Mouse (Mus musculus) stomach, embryonic 16.5 days (tissue): ENCODE measurements at regions not wholly inside any gene's neighbourhood (a gene's known extent, or its start where the extent isn't known, plus 50 kb on each side); places are given as distances from the start of the nearest gene placed in this dataset.
A peak's percentile ranks its signal among the peaks of the same experiment; 100 is the strongest.

ENCODE experiments used
- ATAC-seq: fragments of 200-750 bp; cut with Nextera tagmentation; 2 replicates; pipeline ENCODE4 v1.8.0; 2017; ENCODE audit warnings: moderate number of reproducible peaks, moderate TSS enrichment; ENCODE audit not compliant: insufficient read depth, low FRiP score
- H3K27ac ChIP-seq: fragments of 300-500 bp; sonication (generic); 2 replicates; pipeline ENCODE4 v1.5.1; 2014; ENCODE audit warnings: low read length
- H3K27me3 ChIP-seq: fragments of 300-500 bp; sonication (generic); 2 replicates; pipeline ENCODE4 v1.6.1; 2014; ENCODE audit warnings: low read length, control low read depth, mixed read lengths; ENCODE audit not compliant: control insufficient read depth, insufficient read depth
- H3K36me3 ChIP-seq: fragments of 300-500 bp; sonication (generic); 2 replicates; pipeline ENCODE4 v1.6.1; 2014; ENCODE audit warnings: low read length; ENCODE audit not compliant: control insufficient read depth, insufficient read depth
- H3K4me1 ChIP-seq: fragments of 300-500 bp; sonication (generic); 2 replicates; pipeline ENCODE4 v1.6.1; 2014; ENCODE audit warnings: low read length, control low read depth, mixed read lengths; ENCODE audit not compliant: control insufficient read depth, insufficient read depth
- H3K4me2 ChIP-seq: fragments of 300-500 bp; sonication (generic); 2 replicates; pipeline ENCODE4 v1.6.1; 2014; ENCODE audit warnings: low read depth, low read length, mixed read lengths
- H3K4me3 ChIP-seq: fragments of 300-500 bp; sonication (generic); replicated peaks from 2 replicates; pipeline ENCODE4 v1.5.1; 2014; ENCODE audit warnings: mild to moderate bottlenecking, low read length
- H3K9ac ChIP-seq: fragments of 300-500 bp; sonication (generic); 2 replicates; pipeline ENCODE4 v1.6.1; 2014; ENCODE audit warnings: low read length
- H3K9me3 ChIP-seq: fragments of 300-500 bp; sonication (generic); replicated peaks from 2 replicates; pipeline ENCODE4 v1.6.1; 2016; ENCODE audit warnings: low read length, control low read depth; ENCODE audit not compliant: control insufficient read depth
- WGBS: fragments of 180-500 bp; shearing (Covaris S2); extraction: QIAGEN DNeasy Blood & Tissue Kit; methylation state at CpG from one replicate; pipeline ENCODE4 v1.1.7; 2014; 5-methylcytosine and 5-hydroxymethylcytosine counted together

DNA sequence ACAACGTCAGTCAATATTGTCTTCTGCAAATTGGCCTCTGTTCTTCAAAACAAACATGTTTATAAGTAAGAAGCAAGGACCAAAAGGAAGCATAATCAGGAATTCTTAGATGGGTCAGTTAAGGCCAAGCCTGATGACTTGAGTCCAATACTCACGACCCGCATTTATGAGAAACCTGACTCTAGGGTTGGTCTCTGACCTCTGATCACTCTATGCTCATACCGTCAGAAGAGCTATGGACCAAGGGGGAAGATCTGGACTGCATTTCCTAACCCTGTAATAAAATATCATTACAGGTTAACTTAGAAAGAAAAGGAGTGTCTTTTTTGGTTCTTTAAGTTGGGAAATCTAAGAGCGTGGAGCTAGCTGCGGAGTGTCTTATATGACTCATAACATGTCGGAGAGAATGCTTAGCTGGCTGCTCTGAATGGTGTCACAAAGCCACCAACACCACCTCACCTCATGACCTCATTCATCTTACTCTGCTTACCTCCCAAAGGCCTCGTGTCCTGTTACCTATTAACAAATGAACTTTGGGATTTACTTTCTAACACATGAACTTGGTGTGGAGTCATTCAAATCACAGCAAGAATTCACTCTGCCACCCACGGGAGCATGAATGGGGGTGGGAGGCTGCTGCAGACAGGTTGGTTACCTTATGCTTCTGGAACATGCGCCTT is 170.3 kb downstream of the Cd83 start:
- WGBS = 73% methylated on average over 10 of the region's 10 CpGs
- H3K27ac ChIP-seq = no peak overlapping the region
- no peaks in the 10 kb centered on the region for H3K9me3 ChIP-seq
- H3K36me3 ChIP-seq = no peaks in the 10 kb centered on the region
- H3K4me1 ChIP-seq = no peaks in the 10 kb centered on the region
- no peak for ATAC-seq
- H3K9ac ChIP-seq = no peak overlapping the region
- H3K27me3 ChIP-seq = no peaks in the 10 kb centered on the region
- H3K4me3 ChIP-seq = no peak overlapping the region
- H3K4me2 ChIP-seq = no peak overlapping the region

- Histone ChIP-seq H3K27ac (no peak overlapping the region), H3K4me3 (no peak overlapping the region), H3K36me3 (no peaks in the 10 kb centered on the region), H3K4me2 (no peak overlapping the region), H3K9ac (no peak overlapping the region), H3K4me1 (no peaks in the 10 kb centered on the region), H3K9me3 (no peaks in the 10 kb centered on the region), H3K27me3 (no peaks in the 10 kb centered on the region)
- ATAC-seq = no peak
- WGBS = 83% methylated on average over 2 of the region's 2 CpGs
These were observed 172.5 kb downstream of the Cd83 start for GRCm38 (mm10) chr13:43957046-43957445.

- Histone ChIP-seq H3K4me3 (no peak overlapping the region), H3K9ac (no peak overlapping the region), H3K4me1 (no peaks in the 10 kb centered on the region), H3K27me3 (no peaks in the 10 kb centered on the region), H3K36me3 (no peaks in the 10 kb centered on the region), H3K9me3 (no peaks in the 10 kb centered on the region), H3K27ac (no peak overlapping the region), H3K4me2 (no peak overlapping the region)
- ATAC-seq = no peak
- WGBS = 59% methylated on average over 9 of the region's 9 CpGs
These were observed 174.6 kb downstream of the Cd83 start for GRCm38 (mm10) chr13:43959121-43959572.

DNA sequence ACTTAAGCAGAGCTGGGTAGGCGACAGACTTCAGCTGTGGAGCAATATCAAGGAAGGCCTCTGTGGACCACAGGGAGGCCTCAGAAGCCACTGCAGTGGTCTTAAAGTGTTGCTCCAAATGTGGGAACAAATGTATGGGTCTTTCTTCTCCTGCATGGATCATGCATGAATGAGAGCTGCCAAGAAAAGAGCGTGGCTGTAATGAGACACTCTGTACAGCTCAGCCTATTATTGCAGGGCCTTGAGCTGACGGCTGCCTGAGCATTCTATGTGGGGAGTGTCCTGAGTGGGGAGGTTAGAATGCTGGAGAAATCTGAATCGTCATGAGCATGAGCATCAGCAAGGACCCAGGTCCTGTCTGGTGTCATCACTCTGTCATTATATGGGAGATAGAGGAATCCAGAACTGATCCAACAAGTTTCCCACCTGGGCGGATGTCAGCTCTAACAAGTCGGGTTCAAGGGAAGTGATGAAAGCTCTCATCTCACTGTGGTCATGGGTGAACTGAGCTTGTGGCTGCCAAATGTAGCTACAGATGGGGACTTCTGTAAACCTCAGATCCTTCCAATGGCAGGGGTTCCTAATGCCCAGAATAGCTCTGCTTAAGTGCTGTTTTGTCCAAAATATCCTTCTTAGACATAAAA is 176.6 kb downstream of the Cd83 start:
- Histone ChIP-seq H3K4me2 (no peak overlapping the region), H3K4me3 (no peak overlapping the region), H3K4me1 (no peaks in the 10 kb centered on the region), H3K9ac (no peak overlapping the region), H3K9me3 (no peaks in the 10 kb centered on the region), H3K27me3 (no peaks in the 10 kb centered on the region), H3K36me3 (no peaks in the 10 kb centered on the region), H3K27ac (no peak overlapping the region)
- WGBS = 74% methylated on average over 6 of the region's 6 CpGs
- no peak for ATAC-seq

GRCm38 (mm10) chr13:43961987-43962386 is 177.4 kb downstream of the Cd83 start:
- H3K4me2 ChIP-seq = no peak overlapping the region
- no peak overlapping the region for H3K4me3 ChIP-seq
- ATAC-seq = no peak; the same call in 1 of the 2 replicates
- H3K4me1 ChIP-seq = no peaks in the 10 kb centered on the region
- WGBS = 76% methylated on average over 3 of the region's 3 CpGs
- H3K36me3 ChIP-seq = no peaks in the 10 kb centered on the region
- no peak overlapping the region for H3K9ac ChIP-seq
- no peaks in the 10 kb centered on the region for H3K27me3 ChIP-seq
- no peaks in the 10 kb centered on the region for H3K9me3 ChIP-seq
- H3K27ac ChIP-seq = no peak overlapping the region

DNA sequence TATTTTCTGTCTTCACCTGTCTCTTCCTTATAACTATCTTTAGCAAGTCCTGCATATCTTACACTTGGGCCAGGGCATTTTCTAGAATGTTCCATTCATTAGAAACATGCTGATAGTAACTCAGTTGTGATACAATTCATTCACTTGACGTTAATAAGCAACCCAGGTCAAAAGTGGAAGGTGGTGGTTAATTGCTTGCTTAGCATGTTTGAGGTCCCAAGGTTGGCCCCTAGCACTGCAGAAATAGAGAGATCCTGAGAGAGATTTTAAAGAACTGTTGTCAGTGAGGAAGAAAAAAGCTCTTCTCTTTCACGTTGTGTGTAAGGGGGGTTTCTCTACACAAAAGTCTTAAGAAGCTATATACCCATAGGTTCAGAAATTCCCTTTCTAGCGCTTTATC is 178.7 kb downstream of the Cd83 start:
- Histone ChIP-seq H3K27ac (no peak overlapping the region), H3K27me3 (no peaks in the 10 kb centered on the region), H3K4me2 (no peak overlapping the region), H3K4me3 (no peak overlapping the region), H3K9ac (no peak overlapping the region), H3K36me3 (no peaks in the 10 kb centered on the region), H3K9me3 (no peaks in the 10 kb centered on the region), H3K4me1 (no peaks in the 10 kb centered on the region)
- ATAC-seq = no peak
- 62% methylated on average over 3 of the region's 3 CpGs for WGBS

GRCm38 (mm10) chr13:43965256-43965905 is 180.8 kb downstream of the Cd83 start:
- ATAC-seq = no peak
- no peaks in the 10 kb centered on the region for H3K27me3 ChIP-seq

GRCm38 (mm10) chr13:43967516-43967915 is 182.9 kb downstream of the Cd83 start:
- ATAC-seq = no peak
- Histone ChIP-seq H3K9ac (no peak overlapping the region), H3K4me1 (no peaks in the 10 kb centered on the region), H3K36me3 (no peaks in the 10 kb centered on the region), H3K9me3 (no peaks in the 10 kb centered on the region), H3K4me2 (no peak overlapping the region), H3K4me3 (no peak overlapping the region), H3K27me3 (no peaks in the 10 kb centered on the region), H3K27ac (no peak overlapping the region)
- WGBS = 78% methylated on average over 5 of the region's 5 CpGs

More at GRCm38 (mm10) chr13:43965256-43965905, 180.8 kb downstream of the Cd83 start:
- Histone ChIP-seq H3K9ac (no peak overlapping the region), H3K4me3 (no peak overlapping the region), H3K9me3 (no peaks in the 10 kb centered on the region), H3K4me2 (no peak overlapping the region), H3K27ac (0 out of 2 replicates have a peak overlapping the region, but pooled peaks have one; percentile 6), H3K36me3 (no peaks in the 10 kb centered on the region), H3K4me1 (no peaks in the 10 kb centered on the region)
- 51% methylated on average over 4 of the region's 4 CpGs for WGBS

GRCm38 (mm10) chr13:43972906-43973305 is 188.3 kb downstream of the Cd83 start:
- no peak overlapping the region for H3K27ac ChIP-seq
- 94% methylated on average over 2 of the region's 2 CpGs for WGBS
- no peaks in the 10 kb centered on the region for H3K9me3 ChIP-seq
- H3K36me3 ChIP-seq = no peaks in the 10 kb centered on the region
- no peak overlapping the region for H3K9ac ChIP-seq
- ATAC-seq = no peak
- H3K4me3 ChIP-seq = no peak overlapping the region
- no peak overlapping the region for H3K4me2 ChIP-seq
- no peaks in the 10 kb centered on the region for H3K27me3 ChIP-seq
- H3K4me1 ChIP-seq = no peaks in the 10 kb centered on the region
